Mouse (Mus musculus) lung, adult 10 weeks (tissue): ENCODE data around the gene Arhgap36. TPM values are rescaled to one million over a fixed set of nuclear protein-coding genes. Genes with fewer than 3 reads are reported as not detected.

ENCODE experiments used
- polyA plus RNA-seq: library from polyadenylated mRNA; stranded (reverse); fragments of 350-450 nt; fragmentation: Illumina TruSeq; extraction: RNeasy Lipid Tissue Mini Kit (QIAGEN cat#74804); gene quantifications from one replicate; pipeline ENCODE4 v1.2.3, GENCODE M21; 2014; ENCODE audit warnings: low read depth, low replicate concordance; ENCODE audit not compliant: insufficient read depth

Arhgap36 gene
- polyA plus RNA-seq: 0.08 TPM

GRCm38 (mm10) chrX:49463442-49463970 lies at the start of gene Arhgap36:
Gene Arhgap36 (plus strand): TSS chrX:49463945.

Other genes with a start within 250 kb of the Arhgap36 start
- gene Enox2, start 175.7 kb upstream of the Arhgap36 start, polyA plus RNA-seq: 7.6 TPM
- gene Olfr1320, start 208.4 kb downstream of the Arhgap36 start, polyA plus RNA-seq: not detected